Mouse (Mus musculus) thymus, postnatal 4 days (tissue): ENCODE results near the gene Prok2.
A peak's percentile ranks its signal among the peaks of the same experiment; 100 is the strongest.

Source experiments
- DNase-seq: peaks from one replicate; pipeline ENCODE4 v3.0.0; 2021

Gene Prok2

GRCm38 (mm10) chr6:99692206-99692915, 33.8 kb downstream of the Prok2 start, which contains the start of gene Gpr27:
Gene Gpr27, plus strand, starts transcription at chr6:99692679.
- peak; percentile 54 for DNase-seq

DNA sequence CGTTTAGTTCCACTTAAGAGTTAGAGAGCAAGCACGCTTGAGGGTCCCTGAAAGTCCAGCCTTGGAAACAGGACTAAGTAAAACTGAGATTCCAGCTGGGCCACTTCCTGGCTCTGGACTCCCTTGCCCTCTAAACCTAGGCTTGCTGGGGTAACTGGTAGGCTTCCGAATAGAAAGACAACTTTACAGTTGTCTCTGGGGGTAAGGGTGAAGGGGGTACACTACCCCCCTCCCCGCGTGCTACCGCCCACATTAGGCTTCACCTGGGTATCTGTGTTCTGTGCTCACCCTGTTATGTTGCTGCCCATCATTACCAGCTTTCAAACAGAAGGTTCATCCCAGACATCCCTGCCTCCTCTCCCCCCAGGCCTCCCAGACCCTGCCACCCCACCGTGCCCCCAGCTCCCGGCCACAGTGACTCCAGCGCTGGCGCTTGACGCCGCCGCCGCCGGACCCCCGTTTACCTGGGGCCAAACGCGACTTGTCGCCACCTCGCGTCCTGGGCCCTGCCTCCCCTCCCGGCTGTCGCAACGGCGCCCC, 34.5 kb downstream of the Prok2 start:
- no peak for DNase-seq

- no peak for DNase-seq
Measured at GRCm38 (mm10) chr6:99688513-99688912, 37.7 kb downstream of the Prok2 start.

- DNase-seq: peak; percentile 56
Measured at GRCm38 (mm10) chr6:99684899-99685298, 41.3 kb downstream of the Prok2 start.

GRCm38 (mm10) chr6:99683974-99684373, 42.2 kb downstream of the Prok2 start:
- no peak for DNase-seq

DNA sequence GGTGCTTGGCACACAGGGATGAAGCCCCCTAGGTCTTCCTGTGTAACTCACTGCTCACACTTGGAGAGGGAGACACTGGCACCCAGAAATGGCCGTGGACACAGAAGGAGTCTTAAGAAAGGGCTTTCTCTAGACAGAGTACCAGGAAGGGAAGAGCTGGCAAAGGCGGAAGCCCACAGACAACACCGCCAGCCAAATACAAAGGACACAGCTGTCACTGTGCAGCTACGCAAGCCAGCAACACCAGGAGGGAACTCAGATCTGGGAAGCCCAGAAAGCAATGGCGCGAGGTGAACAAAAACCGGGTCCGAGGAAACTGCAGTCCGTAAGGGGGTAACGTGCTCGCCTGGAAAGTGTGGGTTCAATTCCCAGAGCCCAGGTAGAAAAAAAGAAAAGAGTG, 48.1 kb downstream of the Prok2 start:
- DNase-seq: no peak

GRCm38 (mm10) chr6:99677325-99677724, 48.9 kb downstream of the Prok2 start:
- DNase-seq: no peak

DNA sequence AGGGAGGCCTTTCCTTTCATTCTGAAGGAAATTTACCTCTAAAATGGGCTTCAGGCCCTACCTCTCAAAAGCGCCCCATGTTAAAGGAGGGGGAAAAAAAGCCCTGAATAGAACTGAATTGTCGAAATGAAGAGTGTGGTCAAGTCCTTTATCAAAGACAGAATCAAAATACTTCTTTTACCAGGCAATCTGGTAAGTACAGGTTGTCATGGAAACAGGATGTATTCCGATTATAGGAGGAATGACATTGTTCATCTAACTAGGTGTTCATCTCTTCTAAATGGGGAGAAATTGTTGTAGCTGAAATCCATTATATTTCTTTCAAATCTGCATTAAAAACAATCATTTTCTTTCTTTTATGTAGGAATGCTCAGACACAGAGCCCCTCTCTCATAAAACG, 51.7 kb downstream of the Prok2 start:
- DNase-seq: no peak

DNA sequence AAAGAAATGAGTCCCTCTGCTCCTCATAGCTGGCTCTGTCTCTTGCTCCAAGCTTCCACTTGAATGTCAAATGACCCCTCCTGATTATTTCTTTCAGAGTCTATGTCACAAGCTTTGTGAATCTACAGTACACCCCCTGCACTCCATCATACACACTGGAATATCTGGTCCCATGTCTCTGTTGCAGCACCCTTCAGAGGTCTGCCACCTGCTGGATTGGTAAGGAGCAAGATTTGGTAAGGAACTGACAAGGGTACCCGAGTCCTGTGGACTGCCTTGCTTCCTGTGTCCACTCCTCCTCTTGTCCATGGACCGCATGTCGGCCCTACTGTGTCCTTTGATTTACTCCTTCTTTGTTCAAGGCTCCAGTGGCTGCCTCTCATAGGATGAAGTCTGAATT, 54.4 kb downstream of the Prok2 start:
- no peak for DNase-seq

- DNase-seq: peak; percentile 80
Measured at GRCm38 (mm10) chr6:99670481-99671119, 55.6 kb downstream of the Prok2 start.

DNA sequence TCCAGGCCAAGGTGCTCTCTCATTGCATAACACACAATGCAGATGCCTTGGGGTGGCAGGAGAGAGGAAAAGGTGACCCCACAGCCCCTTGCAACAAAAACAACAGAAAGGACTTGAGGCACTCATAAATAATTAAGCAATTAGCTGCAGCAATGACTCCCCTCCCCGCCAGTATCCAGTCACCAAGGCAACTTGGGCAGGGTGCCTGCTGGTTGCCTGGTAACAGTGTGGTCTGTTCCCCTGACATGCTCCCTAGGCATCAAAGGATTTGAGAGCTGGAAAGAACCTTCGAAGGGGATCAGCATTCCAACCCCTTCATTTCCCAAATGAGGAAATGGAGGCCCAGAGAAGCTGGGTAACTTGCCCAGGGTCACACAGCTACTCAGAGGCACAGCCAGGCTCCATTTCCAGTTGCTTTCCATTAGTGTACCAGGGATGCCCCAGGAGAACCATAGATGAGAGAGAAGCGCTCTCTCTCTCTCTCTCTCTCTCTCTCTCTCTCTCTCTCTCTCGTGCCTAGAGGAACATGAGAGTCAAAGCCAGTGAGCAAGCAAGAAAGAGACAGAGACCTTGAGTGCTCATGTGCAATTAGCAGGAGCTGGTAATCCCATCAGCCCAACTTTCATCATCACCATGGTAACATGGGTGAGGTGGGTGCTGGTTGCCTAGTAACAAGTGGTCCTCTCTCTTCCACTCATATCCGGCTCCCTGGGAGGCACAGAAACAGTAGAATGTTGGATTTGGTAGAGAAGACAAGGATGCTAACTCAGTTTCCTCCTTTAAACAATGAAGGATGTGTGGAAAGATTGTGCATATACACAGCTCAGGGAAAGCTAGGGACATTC, 56.5 kb downstream of the Prok2 start:
- no peak for DNase-seq

DNA sequence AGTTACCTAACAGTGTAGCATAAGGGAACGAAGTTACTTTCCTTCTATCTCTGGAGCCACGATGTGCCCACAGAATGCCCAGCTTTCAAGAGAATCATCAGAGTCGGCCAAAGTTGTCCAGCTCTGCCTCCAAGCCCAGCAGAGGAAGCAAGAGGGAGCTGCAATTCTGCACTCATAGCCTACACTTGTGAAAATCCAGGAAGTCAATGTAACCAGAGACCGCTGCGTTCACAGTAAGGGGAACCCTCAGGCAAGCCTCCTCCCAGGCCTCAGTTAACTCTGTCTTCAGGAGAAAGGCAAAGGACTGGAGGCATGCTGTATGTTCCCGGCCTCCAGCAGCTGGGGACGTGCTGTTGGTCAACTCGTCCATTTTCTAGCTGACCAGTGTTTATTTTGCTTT, 58.9 kb downstream of the Prok2 start:
- peak; percentile 42 for DNase-seq

DNA sequence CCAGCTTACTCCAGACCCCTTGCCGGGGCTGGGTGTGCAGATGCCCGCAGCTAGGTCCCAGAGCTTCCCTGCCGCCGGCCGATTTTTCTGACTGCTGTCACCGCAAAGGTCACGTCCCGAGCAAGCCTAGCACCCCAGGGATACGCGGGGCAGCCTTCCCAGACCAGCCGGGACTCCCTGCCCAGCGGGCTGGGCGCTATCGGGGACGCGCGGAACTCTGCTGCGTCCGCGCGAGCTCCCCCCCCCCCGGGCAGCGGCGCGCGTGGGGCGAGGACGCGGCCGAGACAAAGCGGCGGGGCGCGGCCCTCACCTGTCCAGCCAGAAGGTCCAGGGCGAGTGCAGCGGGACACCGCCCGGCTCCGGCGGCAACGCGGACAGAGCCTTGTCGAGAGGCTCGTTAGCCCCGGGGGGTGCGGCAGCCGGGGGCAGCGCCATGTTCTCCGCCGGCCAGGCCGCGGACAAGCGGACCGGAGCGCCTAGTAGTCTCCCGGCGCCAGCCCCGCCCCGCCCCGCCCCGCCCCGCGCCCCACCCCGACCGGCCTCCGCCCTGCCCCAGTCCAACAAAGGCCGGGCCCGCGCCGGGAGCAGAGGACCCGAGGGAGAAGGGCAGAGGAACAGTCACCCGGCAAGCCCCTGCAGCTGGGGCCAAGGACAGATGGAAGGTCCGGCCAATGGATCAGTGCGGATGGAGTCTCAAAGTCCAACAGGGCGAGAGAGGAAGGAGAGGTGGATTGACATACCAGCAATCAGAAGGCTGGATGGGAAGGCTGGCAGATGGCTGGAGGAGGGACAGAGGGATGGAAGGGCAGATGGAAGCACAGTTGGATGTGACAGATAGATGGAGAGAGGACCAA, 59.6 kb downstream of the Prok2 start, which contains the start of the genes Eif4e3 and Gm20696:
Eif4e3 (minus strand) TSS at position 454 of the 854 bp plus-strand sequence.
Gm20696 (minus strand) TSS at position 480 of the 854 bp plus-strand sequence.
- DNase-seq: peak; percentile 65

DNA sequence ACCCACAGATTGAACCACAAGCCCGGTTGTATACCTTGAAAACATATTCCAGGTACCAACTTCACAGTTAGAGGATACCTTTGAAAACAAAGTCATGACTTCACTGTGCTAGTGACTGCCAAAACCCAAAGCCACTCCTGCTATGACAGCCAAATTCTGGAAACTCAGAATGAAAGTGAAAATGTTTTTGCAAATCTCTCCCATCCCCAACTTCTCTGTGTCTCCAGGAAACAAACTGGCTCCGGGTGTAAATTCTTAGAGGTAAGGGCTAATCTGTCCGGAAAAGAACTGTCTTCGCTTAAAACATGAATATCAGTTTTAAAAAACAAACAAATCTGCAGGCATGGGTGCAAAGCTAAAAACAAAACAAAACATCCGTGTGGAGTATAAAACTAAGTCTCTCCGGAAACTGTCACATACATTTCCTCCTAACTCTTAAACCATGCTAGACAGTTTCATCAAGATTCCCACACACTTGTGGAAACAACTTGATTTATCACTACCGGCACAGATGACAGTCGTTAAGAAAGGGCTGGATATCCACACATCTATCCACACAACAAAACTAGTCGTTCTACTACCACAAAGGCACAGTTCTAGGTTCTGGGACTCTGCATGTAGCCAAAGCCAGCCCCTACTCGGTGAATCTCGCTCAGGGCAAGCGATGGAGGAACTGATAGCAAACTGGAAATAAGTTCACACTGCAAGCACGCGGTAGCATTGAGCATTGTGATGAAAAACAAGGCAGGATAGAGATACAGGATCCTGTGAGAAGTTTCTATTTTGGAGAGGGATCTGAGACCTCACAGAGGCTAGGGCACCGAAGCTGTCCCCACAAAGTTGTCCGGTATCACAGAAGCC, 60.5 kb downstream of the Prok2 start:
- no peak for DNase-seq

DNA sequence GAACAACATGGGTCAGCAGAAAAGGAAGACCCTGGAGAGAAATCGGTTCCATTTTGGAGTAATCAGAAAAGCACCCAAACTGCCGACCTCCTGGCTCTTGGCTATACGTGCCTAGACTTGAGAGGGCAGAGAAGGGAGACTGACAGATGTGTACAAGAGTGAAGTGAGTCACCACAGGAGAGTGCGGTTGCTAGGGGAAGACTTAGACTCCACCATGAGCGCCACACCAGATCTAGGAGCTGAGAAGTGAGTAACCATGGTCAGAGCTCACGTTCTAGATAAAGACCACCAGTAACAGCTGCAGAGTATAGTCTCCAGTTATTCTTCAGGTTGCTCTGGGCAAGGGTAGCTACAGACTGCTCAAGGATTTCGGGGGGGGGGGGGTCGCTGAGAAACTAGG, 63.0 kb downstream of the Prok2 start:
- DNase-seq: no peak
